In the genomic region with DNA sequence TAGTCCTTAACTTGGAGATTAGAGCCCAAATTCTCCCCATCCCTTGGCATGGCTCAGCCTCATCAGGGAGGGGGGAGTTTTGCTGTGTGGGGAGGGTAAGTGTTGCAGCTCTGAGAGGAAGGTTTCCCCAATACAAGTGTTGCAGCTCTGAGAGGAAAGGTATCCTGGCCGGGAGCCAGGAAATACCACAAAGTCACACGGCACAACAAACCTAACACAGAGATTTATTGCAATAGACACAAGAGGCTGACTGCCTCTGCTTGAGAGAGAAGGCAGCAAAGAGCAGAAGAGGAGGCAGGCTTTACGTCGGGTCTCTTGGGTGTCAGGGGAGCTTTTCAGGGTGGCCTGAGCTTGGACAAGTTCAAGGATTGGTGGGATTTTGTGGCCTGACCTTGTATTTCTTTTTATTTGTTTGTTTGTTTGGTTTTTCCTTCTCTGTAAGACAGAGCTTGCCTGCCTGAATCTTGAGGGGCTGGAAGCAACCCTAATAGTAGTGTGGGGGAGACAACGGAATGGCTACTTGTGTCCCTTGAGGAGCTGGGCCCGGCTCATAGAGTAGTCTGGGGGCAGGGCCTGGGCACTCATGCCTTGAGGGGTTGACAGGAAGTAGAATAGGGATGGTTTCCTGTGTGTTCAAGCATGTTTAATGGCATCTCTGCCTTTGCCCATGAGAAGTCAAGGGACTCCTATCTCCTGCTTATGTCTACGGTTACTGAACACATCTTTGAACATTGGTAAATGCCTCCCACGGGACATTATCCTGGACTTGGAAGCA, we compare ENCODE assay signal across 11 mouse cellular contexts.
A peak's percentile ranks its signal among the peaks of the same experiment; 100 is the strongest.
DNase-seq lines count a peak whose midpoint lies in the region; ATAC-seq and TF ChIP-seq lines count a peak whose summit lies in the region.
"Had no signal": no experiment of that assay in that cellular context is flagged by ENCODE, and none has a peak within 500 bp of the region (broad histone marks: within the 10 kb centered on the region; RNA-seq: fewer than 3 reads in every experiment).

No protein-coding gene starts in this region.

- no peaks in the 10 kb centered on the region for H3K4me1 ChIP-seq in lung, postnatal 0 days (ENCODE audit: insufficient read depth, low read depth, low read length)
- H3K4me1 ChIP-seq in lung, adult 2 months (ENCODE audit: control insufficient read depth, insufficient read depth, low read length) = no peaks in the 10 kb centered on the region
- H3K4me1 ChIP-seq in kidney, postnatal 0 days (replicated peaks; ENCODE audit: insufficient read depth, low read length) = peaks cover 12% of the 10 kb centered on the region; the same call in 1 of the 2 replicates
- H3K4me1 ChIP-seq in forebrain, postnatal 0 days (ENCODE audit: insufficient read depth) = no peaks in the 10 kb centered on the region

- H3K4me2 ChIP-seq in lung, postnatal 0 days (replicated peaks; ENCODE audit: low read depth, low read length) = no peak overlapping the region
- no peak overlapping the region for H3K4me2 ChIP-seq in kidney, postnatal 0 days (ENCODE audit: low read length)
- no peak overlapping the region for H3K4me2 ChIP-seq in forebrain, postnatal 0 days (ENCODE audit: low read depth)
- H3K4me2 ChIP-seq: lung, embryonic 15.5 days had no signal

- no peak overlapping the region for H3K4me3 ChIP-seq in lung, postnatal 0 days (ENCODE audit: low read depth, low read length)
- H3K4me3 ChIP-seq in lung, adult 2 months (replicated peaks; ENCODE audit: extremely low read depth, low read depth, low read length) = no peak overlapping the region
- H3K4me3 ChIP-seq in kidney, postnatal 0 days (replicated peaks; ENCODE audit: low read depth, low read length) = no peak overlapping the region
- H3K4me3 ChIP-seq in forebrain, postnatal 0 days (ENCODE audit: low read depth, low read length) = no peak overlapping the region
- H3K4me3 ChIP-seq: lung, embryonic 15.5 days had no signal

- TF ChIP-seq POLR2A in lung, adult 2 months (IDR thresholded peaks at IDR 0.05; ENCODE audit: borderline replicate concordance, extremely low read depth, low read depth, low read length) = no peak

- no peaks in the 10 kb centered on the region for H3K27me3 ChIP-seq in lung, postnatal 0 days (replicated peaks; ENCODE audit: insufficient read depth, low read length)
- H3K27me3 ChIP-seq in kidney, postnatal 0 days (ENCODE audit: insufficient read depth, low read length) = no peaks in the 10 kb centered on the region
- H3K27me3 ChIP-seq in splenic B cell, adult 2 months (ENCODE audit: control insufficient read depth, insufficient read depth, low read length, poor library complexity, severe bottlenecking) = no peaks in the 10 kb centered on the region
- H3K27me3 ChIP-seq in forebrain, postnatal 0 days (ENCODE audit: insufficient read depth, low read length) = no peaks in the 10 kb centered on the region
- H3K27me3 ChIP-seq: lung, embryonic 15.5 days had no signal

- no peaks in the 10 kb centered on the region for H3K9me3 ChIP-seq in lung, postnatal 0 days (ENCODE audit: low read length)
- no peaks in the 10 kb centered on the region for H3K9me3 ChIP-seq in kidney, postnatal 0 days (replicated peaks; ENCODE audit: low read length)
- H3K9me3 ChIP-seq in forebrain, postnatal 0 days (ENCODE audit: low read length) = no peaks in the 10 kb centered on the region
- H3K9me3 ChIP-seq: lung, embryonic 15.5 days had no signal

- H3K36me3 ChIP-seq in lung, postnatal 0 days (ENCODE audit: insufficient read depth, low read length) = no peaks in the 10 kb centered on the region
- H3K36me3 ChIP-seq in kidney, postnatal 0 days (ENCODE audit: insufficient read depth, low read length) = no peaks in the 10 kb centered on the region
- no peaks in the 10 kb centered on the region; the same call in 1 of the 2 replicates for H3K36me3 ChIP-seq in splenic B cell, adult 2 months (ENCODE audit: control insufficient read depth, insufficient read depth, low read length, poor library complexity, severe bottlenecking)
- H3K36me3 ChIP-seq in forebrain, postnatal 0 days (ENCODE audit: insufficient read depth) = no peaks in the 10 kb centered on the region
- H3K36me3 ChIP-seq: lung, embryonic 15.5 days had no signal

- TF ChIP-seq EP300 in lung, postnatal 0 days (IDR thresholded peaks at IDR 0.05) = no peak

- no peak overlapping the region for H3K9ac ChIP-seq in lung, postnatal 0 days (replicated peaks; ENCODE audit: low read depth)
- H3K9ac ChIP-seq in kidney, postnatal 0 days (ENCODE audit: low read depth, low read length) = no peak overlapping the region
- no peak overlapping the region for H3K9ac ChIP-seq in forebrain, postnatal 0 days
- H3K9ac ChIP-seq: lung, embryonic 15.5 days had no signal

- H3K27ac ChIP-seq in lung, postnatal 0 days (ENCODE audit: low read length) = no peak overlapping the region
- peak overlapping the region; percentile 22; the same call in 1 of the 2 replicates for H3K27ac ChIP-seq in kidney, postnatal 0 days
- no peak overlapping the region for H3K27ac ChIP-seq in forebrain, postnatal 0 days (ENCODE audit: low read depth, low read length)
- H3K27ac ChIP-seq: lung, embryonic 15.5 days had no signal

- peak; percentile 27 for DNase-seq in lung, postnatal 0 days (ENCODE audit: low spot score)
- DNase-seq in lung, adult 2 months = no peak
- peak; percentile 4 for DNase-seq in forelimb bud, embryonic 11.5 days (ENCODE audit: low read depth, low spot score)
- DNase-seq in kidney, postnatal 0 days (ENCODE audit: low spot score) = peak; percentile 70
- peak; percentile 30 for DNase-seq in splenic B cell, adult 2 months (ENCODE audit: low read depth, low spot score)
- DNase-seq in cerebellum, adult 18-20 months = no peak
- DNase-seq in gastrocnemius, postnatal 25 days = no peak
- DNase-seq in forebrain, postnatal 0 days = no peak
- DNase-seq: cerebellum, postnatal 36 days; spleen, adult 18-20 months had no signal

- 0 out of 2 replicates have a peak, but pooled peaks have one; percentile 14 for ATAC-seq in lung, postnatal 0 days
- ATAC-seq in kidney, postnatal 0 days (replicated peaks; ENCODE audit: low FRiP score, low read depth) = peak; percentile 79; the same call in 1 of the 2 replicates
- no peak for ATAC-seq in forebrain, postnatal 0 days

- 57% methylated on average over 8 of the region's 8 CpGs for WGBS in lung, postnatal 0 days
- WGBS in lung, adult 2 months = 56% methylated on average over 8 of the region's 8 CpGs
- 17% methylated on average over 8 of the region's 8 CpGs for WGBS in kidney, postnatal 0 days
- 85% methylated on average over 8 of the region's 8 CpGs for WGBS in forebrain, postnatal 0 days

- TF ChIP-seq CTCF in lung, postnatal 0 days (IDR thresholded peaks at IDR 0.05) = no peak
- no peak for TF ChIP-seq CTCF in lung, adult 2 months (IDR thresholded peaks at IDR 0.05; ENCODE audit: insufficient read depth, low read length)
- TF ChIP-seq CTCF in kidney, postnatal 0 days (IDR thresholded peaks at IDR 0.05; ENCODE audit: low read depth) = no peak
- TF ChIP-seq CTCF in forebrain, postnatal 0 days (IDR thresholded peaks at IDR 0.05; ENCODE audit: low read depth) = no peak

Comparison
In these comparisons a context has a peak if more than half of its experiments do, and no peak if none do; other contexts are left out.
1. DNase-seq: peak in lung, postnatal 0 days (single experiment), forelimb bud, embryonic 11.5 days (single experiment), kidney, postnatal 0 days (single experiment) and splenic B cell, adult 2 months (single experiment); none in lung, adult 2 months (single experiment), cerebellum, adult 18-20 months (0 of 2), gastrocnemius, postnatal 25 days (single experiment) and forebrain, postnatal 0 days (single experiment).